Mouse (Mus musculus) limb, embryonic 10.5 days (tissue): ENCODE data around the gene Mroh8. TPM values are rescaled to one million over a fixed set of nuclear protein-coding genes. Genes with fewer than 3 reads are reported as not detected.

Experiments
- DNase-seq: peaks from one replicate; pipeline ENCODE4 v3.0.0-alpha.2; 2017; ENCODE audit warnings: low spot score
- H3K27ac ChIP-seq: fragments of 300-500 bp; sonication (generic); 2 replicates; pipeline ENCODE4 v1.5.1; 2016; ENCODE audit warnings: mild to moderate bottlenecking
- H3K27me3 ChIP-seq: fragments of 300-500 bp; sonication (generic); 2 replicates; pipeline ENCODE4 v1.6.1; 2016; ENCODE audit warnings: low read depth, mild to moderate bottlenecking; ENCODE audit not compliant: poor library complexity, severe bottlenecking
- H3K36me3 ChIP-seq: fragments of 300-500 bp; sonication (generic); 2 replicates; pipeline ENCODE4 v1.6.1; 2016; ENCODE audit warnings: mild to moderate bottlenecking, moderate library complexity
- H3K4me1 ChIP-seq: fragments of 300-500 bp; sonication (generic); 2 replicates; pipeline ENCODE4 v1.6.1; 2016
- H3K4me3 ChIP-seq: fragments of 300-500 bp; sonication (generic); 2 replicates; pipeline ENCODE4 v1.5.1; 2016; ENCODE audit warnings: mild to moderate bottlenecking, moderate library complexity
- H3K9me3 ChIP-seq: fragments of 300-500 bp; sonication (generic); replicated peaks from 2 replicates; pipeline ENCODE4 v1.6.1; 2016; ENCODE audit warnings: mild to moderate bottlenecking
- WGBS: fragments of 180-500 bp; shearing (Covaris S2); methylation state at CpG from one replicate; pipeline ENCODE4 v1.1.7; 2016; 5-methylcytosine and 5-hydroxymethylcytosine counted together
- polyA plus RNA-seq: library from polyadenylated mRNA; unstranded; fragments of >200 nt; fragmentation: Nextera tagmentation; extraction: Ambion mirVana; gene quantifications from 2 replicates; pipeline ENCODE4 v1.2.1, GENCODE M21; 2016

Gene Mroh8
- polyA plus RNA-seq, 1 experiment from 2014 or later = 0.66 TPM

DNA sequence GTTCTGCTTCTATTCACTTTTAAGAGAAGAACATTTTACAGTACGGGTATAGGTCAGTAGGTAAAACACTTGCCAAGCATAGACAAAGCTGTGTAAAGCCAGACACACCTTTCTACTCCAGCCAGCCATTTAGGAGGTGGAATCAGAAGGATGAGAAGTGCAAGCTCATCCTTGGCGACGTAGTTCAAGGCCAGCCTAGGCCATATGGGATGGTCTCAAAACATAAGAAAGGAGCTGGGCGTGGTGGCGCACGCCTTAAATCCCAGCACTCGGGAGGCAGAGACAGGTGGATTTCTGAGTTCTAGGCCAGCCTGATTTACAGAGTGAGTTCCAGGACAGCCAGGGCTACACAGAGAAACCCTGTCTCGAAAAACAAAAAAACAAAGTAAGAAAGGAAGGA, 30.3 kb upstream of the Mroh8 start:
- WGBS = 95% methylated on average over 8 of the region's 8 CpGs
- Histone ChIP-seq H3K27me3 (no peaks in the 10 kb centered on the region), H3K36me3 (peaks cover 100% of the 10 kb centered on the region), H3K27ac (no peak overlapping the region), H3K4me1 (no peaks in the 10 kb centered on the region), H3K4me3 (no peak overlapping the region), H3K9me3 (no peaks in the 10 kb centered on the region)
- DNase-seq = no peak

DNA sequence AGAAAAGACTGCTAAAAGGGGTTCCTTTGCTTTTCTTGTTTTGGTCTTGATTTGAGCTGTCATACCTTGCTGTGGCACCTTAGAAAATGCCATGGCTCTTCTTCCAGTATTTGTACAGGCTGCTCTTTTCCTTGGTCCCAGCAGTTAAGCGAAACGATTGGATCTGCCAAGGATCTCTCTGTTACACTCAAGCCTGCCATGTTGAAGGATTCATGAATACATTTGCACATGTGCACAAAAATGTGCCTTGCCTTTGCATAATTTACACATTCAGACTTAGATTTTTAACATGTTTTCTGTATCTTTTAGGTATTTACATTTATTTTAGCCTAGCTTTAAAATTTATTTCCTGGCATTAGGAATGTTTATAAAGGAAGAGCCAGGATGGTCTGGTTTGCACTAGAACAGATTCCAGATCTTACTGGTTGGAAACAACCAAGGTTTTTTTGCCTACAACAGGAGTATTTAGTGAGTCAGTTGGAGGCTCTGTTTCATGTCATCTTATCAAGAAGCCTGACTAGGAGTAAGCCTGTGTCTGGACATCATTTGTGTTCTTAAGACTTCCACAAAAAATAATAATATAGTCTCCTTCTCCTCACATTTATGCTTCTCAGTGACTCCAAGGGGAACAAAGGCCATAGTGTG, 29.0 kb upstream of the Mroh8 start:
- no peak overlapping the region for H3K27ac ChIP-seq

DNA sequence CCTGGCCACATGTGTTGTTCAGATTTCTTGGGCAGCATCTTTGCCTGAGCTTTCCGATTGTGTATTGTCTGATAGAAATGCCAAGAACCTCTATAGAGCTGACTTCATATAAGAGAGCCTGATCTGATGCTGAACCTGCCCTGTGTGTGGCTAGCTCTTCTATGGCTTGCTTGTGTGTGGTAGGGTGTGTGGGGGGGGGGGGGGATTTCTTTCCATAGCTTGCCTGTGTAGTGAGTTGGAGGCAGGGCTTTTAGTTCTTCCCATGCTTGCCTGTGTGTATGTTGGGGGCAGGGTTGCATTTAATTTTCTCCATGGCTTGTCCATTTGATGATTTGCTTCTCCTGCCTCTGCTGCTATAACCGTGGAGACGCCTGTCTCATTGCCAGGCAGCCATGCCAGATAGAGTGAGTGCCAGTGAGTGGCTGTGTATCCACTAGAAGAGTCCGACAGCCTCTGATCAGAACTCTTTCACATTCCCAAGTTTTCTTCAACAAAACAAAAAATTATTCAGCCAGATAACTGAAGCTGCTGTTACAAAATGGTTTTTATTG, 28.4 kb upstream of the Mroh8 start:
- Histone ChIP-seq H3K27me3 (no peaks in the 10 kb centered on the region), H3K4me3 (no peak overlapping the region), H3K4me1 (no peaks in the 10 kb centered on the region), H3K36me3 (peaks cover 100% of the 10 kb centered on the region), H3K27ac (no peak overlapping the region), H3K9me3 (no peaks in the 10 kb centered on the region)
- no peak for DNase-seq
- WGBS = 92% methylated on average over 4 of the region's 4 CpGs

More for the DNA sequence above, 29.0 kb upstream of the Mroh8 start:
- Histone ChIP-seq H3K9me3 (no peaks in the 10 kb centered on the region), H3K27me3 (no peaks in the 10 kb centered on the region), H3K36me3 (peaks cover 100% of the 10 kb centered on the region), H3K4me3 (no peak overlapping the region), H3K4me1 (no peaks in the 10 kb centered on the region)
- WGBS = 95% methylated on average over 2 of the region's 2 CpGs
- no peak for DNase-seq

DNA sequence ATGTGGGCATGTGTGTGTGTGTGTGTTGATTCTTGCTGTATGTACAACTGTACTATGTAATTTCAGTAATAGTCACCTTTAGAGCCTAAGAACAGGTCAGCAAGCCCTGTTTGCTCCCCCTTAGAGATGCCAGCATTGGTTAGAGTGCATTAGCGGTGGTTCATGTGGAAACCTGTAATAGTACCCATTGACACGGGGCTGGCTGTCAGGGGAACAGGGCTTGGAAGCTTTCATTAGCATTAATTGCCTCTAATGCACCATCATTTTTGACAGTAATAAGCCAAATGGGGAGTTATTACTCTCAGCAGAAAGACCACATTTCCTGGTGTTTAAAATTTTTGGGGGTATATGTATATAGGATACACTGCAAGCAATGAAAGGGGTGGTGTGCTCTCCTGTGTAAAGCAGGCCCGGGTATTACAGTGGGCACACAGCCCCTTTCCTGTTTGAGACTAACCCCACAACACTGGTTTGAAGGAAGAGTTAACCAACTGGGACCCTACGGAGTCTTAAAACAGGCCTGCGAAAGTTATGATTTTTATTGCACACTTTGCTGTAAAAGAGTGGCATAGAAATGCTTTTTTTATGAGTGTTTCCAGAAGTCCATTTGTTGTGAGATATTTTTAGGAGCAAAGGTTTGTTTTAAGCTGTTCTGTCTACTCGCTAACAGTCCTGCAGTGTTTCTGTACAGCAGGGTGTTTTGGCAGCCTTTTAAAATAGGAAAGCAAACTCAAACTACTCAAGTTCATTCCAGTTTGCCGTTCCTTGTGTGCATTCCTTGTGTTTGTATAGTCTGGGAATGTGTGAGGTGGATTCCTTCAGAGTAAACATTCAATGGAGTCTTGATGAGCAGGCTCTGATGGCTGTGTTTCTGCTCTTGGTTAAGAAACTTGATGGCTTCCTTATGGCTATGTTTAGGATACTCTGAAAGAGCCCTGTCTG, 27.0 kb upstream of the Mroh8 start:
- no peak overlapping the region for H3K27ac ChIP-seq
- H3K4me1 ChIP-seq = no peaks in the 10 kb centered on the region
- H3K36me3 ChIP-seq = peaks cover 100% of the 10 kb centered on the region
- no peak for DNase-seq
- 86% methylated on average over 7 of the region's 7 CpGs for WGBS
- no peaks in the 10 kb centered on the region for H3K27me3 ChIP-seq
- H3K4me3 ChIP-seq = no peak overlapping the region
- no peaks in the 10 kb centered on the region for H3K9me3 ChIP-seq

DNA sequence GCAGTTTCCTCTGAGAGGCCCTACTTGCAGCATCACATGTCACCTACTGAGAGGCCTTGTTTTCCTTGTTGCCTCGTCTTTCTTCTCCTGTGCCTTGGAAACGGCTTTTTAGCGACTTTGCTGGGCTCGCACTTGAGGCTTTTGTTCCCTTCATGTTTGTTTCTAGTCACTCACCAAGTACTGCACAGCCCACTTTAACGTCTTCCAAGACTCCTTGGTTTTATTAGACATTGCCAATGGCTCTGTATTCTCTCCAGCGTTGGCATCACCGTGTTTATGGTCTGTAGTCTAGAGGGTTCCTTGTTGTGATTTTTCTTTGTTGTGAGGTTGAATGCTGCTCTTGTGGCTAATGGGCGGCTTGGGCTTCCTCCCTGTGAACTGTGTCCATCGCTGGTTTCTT, 23.7 kb upstream of the Mroh8 start:
- 76% methylated on average over 9 of the region's 9 CpGs for WGBS
- peaks cover 99% of the 10 kb centered on the region for H3K36me3 ChIP-seq

DNA sequence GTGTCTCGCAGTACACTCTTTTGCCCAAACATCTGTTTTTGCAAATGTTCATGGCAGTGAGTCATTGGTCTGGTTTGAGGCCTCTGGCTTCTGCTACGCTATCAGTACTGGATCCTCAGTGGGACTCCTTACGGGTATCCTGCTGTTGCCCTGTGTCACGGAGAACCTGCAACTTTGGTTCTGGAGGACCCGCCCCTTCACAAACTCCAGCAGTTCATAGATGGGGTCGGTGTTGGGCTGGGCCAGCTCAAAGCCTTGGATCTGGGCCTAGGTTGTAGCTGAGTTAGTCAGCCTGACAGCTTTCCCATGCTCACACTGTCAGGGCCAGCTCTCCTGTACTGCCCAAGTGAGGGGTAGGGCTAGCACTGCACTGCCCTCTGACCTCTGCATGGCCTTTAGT, 20.7 kb upstream of the Mroh8 start:
- H3K27me3 ChIP-seq = no peaks in the 10 kb centered on the region
- WGBS = 93% methylated on average over 6 of the region's 6 CpGs
- no peak overlapping the region for H3K4me3 ChIP-seq
- no peaks in the 10 kb centered on the region for H3K9me3 ChIP-seq
- H3K36me3 ChIP-seq = peaks cover 99% of the 10 kb centered on the region
- H3K4me1 ChIP-seq = no peaks in the 10 kb centered on the region
- no peak overlapping the region for H3K27ac ChIP-seq
- no peak for DNase-seq

More for the DNA sequence above, 23.7 kb upstream of the Mroh8 start:
- no peaks in the 10 kb centered on the region for H3K4me1 ChIP-seq
- no peak for DNase-seq
- H3K4me3 ChIP-seq = no peak overlapping the region
- H3K27ac ChIP-seq = no peak overlapping the region
- no peaks in the 10 kb centered on the region for H3K27me3 ChIP-seq
- H3K9me3 ChIP-seq = no peaks in the 10 kb centered on the region

DNA sequence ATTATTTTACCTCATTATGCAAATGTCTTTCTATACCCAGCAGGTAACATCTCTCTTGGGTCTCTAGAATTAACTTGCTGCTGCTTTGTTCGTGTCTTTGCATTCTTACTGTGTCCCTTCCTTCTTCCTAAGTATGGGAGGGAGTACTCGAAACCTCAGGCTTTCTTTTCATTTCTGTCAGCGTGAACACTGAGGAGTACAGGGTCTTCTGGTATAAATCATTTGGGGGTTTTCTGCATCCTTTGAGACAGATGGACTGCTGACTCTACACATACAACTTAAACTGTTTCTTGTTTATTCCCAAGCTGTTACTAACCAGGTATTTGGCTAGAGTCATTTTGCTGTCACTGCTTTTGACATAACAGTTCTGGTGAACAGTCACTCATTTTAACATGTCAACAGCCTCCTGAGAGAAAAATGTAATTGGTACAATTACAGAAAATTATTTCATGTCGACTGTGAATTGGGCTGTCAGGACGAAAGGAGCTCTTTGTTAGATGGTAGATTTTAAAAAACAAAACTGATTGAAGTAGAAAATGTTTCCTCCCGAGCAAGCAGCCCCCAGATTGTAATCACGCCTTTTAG, 16.8 kb upstream of the Mroh8 start:
- WGBS = 87% methylated on average over 7 of the region's 7 CpGs
- Histone ChIP-seq H3K9me3 (no peaks in the 10 kb centered on the region), H3K27ac (no peak overlapping the region), H3K4me3 (no peak overlapping the region), H3K36me3 (peaks cover 99% of the 10 kb centered on the region), H3K4me1 (no peaks in the 10 kb centered on the region), H3K27me3 (no peaks in the 10 kb centered on the region)
- DNase-seq = no peak

DNA sequence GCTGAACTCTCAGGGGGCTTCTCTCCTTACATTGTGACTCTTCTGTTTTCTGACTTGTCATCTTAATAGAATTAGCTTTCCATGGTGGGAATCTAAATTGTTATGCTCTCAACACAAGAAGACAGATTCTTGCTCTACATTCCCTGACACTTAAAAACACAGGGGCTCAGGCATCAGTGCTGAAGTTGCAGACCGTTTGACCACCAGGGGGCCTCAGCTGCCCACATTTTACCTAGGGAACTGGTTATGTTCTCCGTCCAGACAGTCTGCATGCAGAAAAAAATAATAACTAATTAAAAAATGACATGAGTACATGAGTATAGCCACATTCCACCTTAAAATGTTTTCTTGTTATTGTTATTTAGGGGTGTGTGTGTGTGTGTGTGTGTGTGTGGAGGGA, 12.7 kb upstream of the Mroh8 start:
- Histone ChIP-seq H3K36me3 (peaks cover 100% of the 10 kb centered on the region), H3K27ac (no peak overlapping the region), H3K27me3 (no peaks in the 10 kb centered on the region), H3K4me3 (no peak overlapping the region), H3K4me1 (no peaks in the 10 kb centered on the region), H3K9me3 (no peaks in the 10 kb centered on the region)
- WGBS = 43% methylated on average over 2 of the region's 2 CpGs
- DNase-seq = peak; percentile 72

DNA sequence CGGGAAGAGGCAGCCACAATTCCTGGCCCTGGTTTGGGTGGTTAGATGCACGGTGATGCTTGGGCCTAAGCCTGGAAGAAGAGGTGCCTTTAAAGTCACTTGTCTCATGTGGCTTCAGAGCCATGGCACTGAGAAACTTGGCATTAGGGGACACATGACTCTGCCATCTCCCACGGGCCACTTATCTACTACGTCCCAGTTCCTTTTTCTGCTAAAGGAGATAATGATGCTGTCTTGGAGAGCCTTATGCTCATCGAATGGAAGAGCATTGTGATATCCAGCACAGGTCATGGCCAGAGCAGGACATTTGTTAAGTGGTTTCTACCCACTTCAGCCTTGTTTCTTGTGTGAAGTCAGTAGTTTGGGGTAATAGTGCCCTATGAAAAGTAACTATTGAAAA, 9.6 kb upstream of the Mroh8 start:
- Histone ChIP-seq H3K27me3 (no peaks in the 10 kb centered on the region), H3K4me3 (no peak overlapping the region), H3K27ac (no peak overlapping the region), H3K9me3 (no peaks in the 10 kb centered on the region), H3K4me1 (no peaks in the 10 kb centered on the region), H3K36me3 (peaks cover 100% of the 10 kb centered on the region)
- 96% methylated on average over 5 of the region's 5 CpGs for WGBS
- DNase-seq = no peak

DNA sequence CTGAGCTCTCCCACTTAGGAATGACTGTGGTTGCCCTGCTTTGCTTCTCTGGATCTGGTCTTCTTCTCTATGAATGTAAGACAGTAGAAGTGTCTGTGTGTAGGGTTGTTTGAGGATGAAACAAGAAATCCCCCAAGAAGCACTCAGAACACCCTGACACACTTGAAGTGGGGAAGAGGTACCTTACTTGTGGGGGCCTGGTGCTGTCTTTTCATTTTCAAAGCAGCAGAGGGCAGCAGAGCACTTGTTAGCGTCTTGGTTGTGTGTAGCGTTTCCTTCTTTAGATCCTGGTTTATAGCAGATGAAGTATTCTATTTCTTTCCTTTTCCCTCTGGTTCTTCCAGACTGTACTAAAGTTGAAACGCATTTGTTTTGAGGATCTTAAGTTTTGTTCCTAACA, 8.2 kb upstream of the Mroh8 start:
- peaks cover 100% of the 10 kb centered on the region for H3K36me3 ChIP-seq
- WGBS = 46% methylated on average over 3 of the region's 3 CpGs
- no peak for DNase-seq

DNA sequence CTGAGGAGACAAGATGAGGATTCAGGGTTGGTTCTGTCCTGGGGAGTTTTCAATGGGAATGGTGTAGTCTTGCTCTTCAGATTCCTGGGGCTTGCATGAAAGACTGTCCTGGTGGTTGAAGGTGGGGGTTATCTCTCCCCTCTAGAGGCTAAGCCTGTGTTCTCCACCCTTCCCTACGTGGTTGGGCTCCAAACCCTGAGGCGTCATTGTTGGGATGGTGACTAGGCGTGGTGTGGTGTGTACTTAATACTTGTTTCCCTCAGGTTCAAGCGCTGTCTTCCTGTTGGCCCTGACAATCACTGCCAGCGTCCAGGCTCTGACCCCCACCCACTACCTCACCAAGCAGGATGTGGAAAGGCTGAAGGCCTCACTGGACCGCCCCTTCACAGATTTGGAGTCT, 4.0 kb upstream of the Mroh8 start:
- no peak for DNase-seq
- peaks cover 14% of the 10 kb centered on the region for H3K4me1 ChIP-seq
- no peaks in the 10 kb centered on the region for H3K27me3 ChIP-seq
- H3K9me3 ChIP-seq = no peaks in the 10 kb centered on the region
- WGBS = 93% methylated on average over 6 of the region's 6 CpGs
- H3K4me3 ChIP-seq = no peak overlapping the region
- H3K27ac ChIP-seq = no peak overlapping the region
- peaks cover 70% of the 10 kb centered on the region for H3K36me3 ChIP-seq

More for the DNA sequence above, 8.2 kb upstream of the Mroh8 start:
- Histone ChIP-seq H3K27me3 (no peaks in the 10 kb centered on the region), H3K9me3 (no peaks in the 10 kb centered on the region), H3K27ac (no peak overlapping the region), H3K4me1 (no peaks in the 10 kb centered on the region), H3K4me3 (no peak overlapping the region)

DNA sequence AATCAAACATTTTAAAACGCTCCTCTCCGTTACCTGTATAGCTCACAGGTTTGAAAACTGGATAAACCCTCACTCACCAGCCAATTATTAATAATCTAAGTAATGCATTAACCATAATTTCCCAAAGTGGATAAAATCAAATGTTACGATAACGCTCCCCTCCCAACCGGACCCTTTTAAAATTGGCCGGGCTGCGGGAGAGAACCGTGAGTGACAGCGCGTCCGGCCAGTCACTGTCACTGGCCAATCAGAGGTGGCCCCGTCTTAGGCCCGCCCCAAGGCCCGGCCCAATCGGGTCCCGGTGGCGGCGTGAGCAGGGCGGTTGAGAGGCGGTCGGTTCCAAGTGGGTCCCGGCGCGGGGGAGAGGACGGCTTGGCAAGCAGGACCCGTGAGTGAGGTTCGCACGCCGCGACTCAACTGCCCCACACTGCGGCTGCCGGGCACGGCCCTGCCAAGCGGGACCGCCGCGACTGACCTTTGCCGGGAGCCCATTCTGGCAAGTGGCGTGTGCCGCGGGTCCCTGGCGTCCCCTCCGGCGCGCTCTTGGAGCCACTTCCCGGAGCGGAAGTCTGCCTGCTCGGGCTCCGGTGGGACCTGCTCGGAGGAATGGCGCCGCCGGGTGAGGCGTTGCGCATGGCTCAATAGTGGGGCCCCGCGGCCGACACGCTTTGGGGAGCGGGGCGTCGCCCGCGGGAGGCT, 483 bp downstream of the Mroh8 start, which contains the start of gene Rpn2:
Rpn2 (plus strand) TSS at position 301 of the 699 bp plus-strand sequence.
- DNase-seq = peak; percentile 97
- under 1% methylated on average over 64 of the region's 64 CpGs for WGBS

More for the DNA sequence above, 483 bp downstream of the Mroh8 start, which contains the start of gene Rpn2:
- peaks cover 18% of the 10 kb centered on the region for H3K4me1 ChIP-seq
- peaks cover 25% of the 10 kb centered on the region for H3K36me3 ChIP-seq
- peak within 1 kb of the TSS; percentile 99 for H3K27ac ChIP-seq
- H3K9me3 ChIP-seq = no peaks in the 10 kb centered on the region
- H3K27me3 ChIP-seq = no peaks in the 10 kb centered on the region
- H3K4me3 ChIP-seq = peak within 1 kb of the TSS; percentile 93
